Mouse (Mus musculus) intestine, postnatal 0 days (tissue): ENCODE results near the gene Aco2. TPM values are rescaled to one million over a fixed set of nuclear protein-coding genes. Genes with fewer than 3 reads are reported as not detected.

Experiments used
- ATAC-seq: fragments of 200-750 bp; cut with Nextera tagmentation; 2 replicates; pipeline ENCODE4 v1.8.0; 2017; ENCODE audit warnings: mild to moderate bottlenecking, moderate TSS enrichment, moderate library complexity
- H3K27ac ChIP-seq: fragments of 300-500 bp; sonication (generic); 2 replicates; pipeline ENCODE4 v1.5.1; 2014; ENCODE audit warnings: mild to moderate bottlenecking, low read depth, low read length, moderate library complexity
- H3K27me3 ChIP-seq: fragments of 300-500 bp; sonication (generic); replicated peaks from 2 replicates; pipeline ENCODE4 v1.6.1; 2014; ENCODE audit warnings: low read length, mixed read lengths; ENCODE audit not compliant: control insufficient read depth, insufficient read depth
- H3K36me3 ChIP-seq: fragments of 300-500 bp; sonication (generic); 2 replicates; pipeline ENCODE4 v1.6.1; 2014; ENCODE audit warnings: mild to moderate bottlenecking, moderate library complexity; ENCODE audit not compliant: control insufficient read depth, insufficient read depth
- H3K4me1 ChIP-seq: fragments of 300-500 bp; sonication (generic); replicated peaks from 2 replicates; pipeline ENCODE4 v1.6.1; 2014; ENCODE audit warnings: antibody characterized with exemption, low read length, mixed read lengths; ENCODE audit not compliant: control insufficient read depth, insufficient read depth
- H3K4me2 ChIP-seq: fragments of 300-500 bp; sonication (generic); replicated peaks from 2 replicates; pipeline ENCODE4 v1.6.1; 2014; ENCODE audit warnings: low read depth, mild to moderate bottlenecking, moderate library complexity
- H3K4me3 ChIP-seq: fragments of 300-500 bp; sonication (generic); 2 replicates; pipeline ENCODE4 v1.5.1; 2014; ENCODE audit warnings: low read depth, low read length
- H3K9ac ChIP-seq: fragments of 300-500 bp; sonication (generic); 2 replicates; pipeline ENCODE4 v1.6.1; 2014; ENCODE audit warnings: mild to moderate bottlenecking, low read depth, low read length
- H3K9me3 ChIP-seq: fragments of 300-500 bp; sonication (generic); 2 replicates; pipeline ENCODE4 v1.6.1; 2016; ENCODE audit warnings: mixed run types; ENCODE audit not compliant: control insufficient read depth
- CTCF ChIP-seq: sonication (generic); IDR thresholded peaks from 2 replicates; pipeline ENCODE4 v1.5.1; 2016; ENCODE audit warnings: low read depth, mild to moderate bottlenecking, control low read depth, antibody characterized with exemption, moderate library complexity
- WGBS: fragments of 180-500 bp; shearing (Covaris S2); extraction: QIAGEN DNeasy Blood & Tissue Kit; methylation state at CpG from one replicate; pipeline ENCODE4 v1.1.7; 2014; 5-methylcytosine and 5-hydroxymethylcytosine counted together
- polyA plus RNA-seq: library from polyadenylated mRNA; unstranded; fragments of >200 nt; fragmentation: Nextera tagmentation; extraction: Ambion mirVana; gene quantifications from 2 replicates; pipeline ENCODE4 v1.2.1, GENCODE M21; 2015

The Aco2 gene
- polyA plus RNA-seq, 1 experiment from 2014 or later = 209 TPM

DNA sequence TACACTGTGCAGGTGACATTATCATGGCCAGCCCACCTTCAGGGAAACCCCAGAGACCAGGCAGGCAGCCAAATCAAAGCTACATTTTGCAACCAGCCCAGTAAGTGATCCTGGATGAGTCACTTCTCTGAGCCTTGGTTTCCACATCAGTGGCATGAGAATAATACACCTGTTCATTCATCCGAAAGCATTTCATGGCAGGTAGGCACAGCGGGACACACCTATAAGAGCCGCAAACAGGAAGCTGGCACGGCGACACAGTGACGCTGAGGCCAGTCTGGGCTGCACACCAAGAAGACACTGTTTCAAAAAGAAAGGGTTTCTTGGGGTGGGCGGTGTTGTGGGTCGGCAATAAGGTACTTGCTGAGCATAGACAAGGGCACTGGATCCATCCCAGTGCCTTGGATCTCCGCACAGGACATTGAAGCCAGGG, 82.1 kb downstream of the Aco2 start:
- Histone ChIP-seq H3K27ac (no peak overlapping the region), H3K9ac (no peak overlapping the region), H3K4me2 (no peak overlapping the region), H3K36me3 (peaks cover 12% of the 10 kb centered on the region; the same call in 1 of the 2 replicates), H3K4me1 (no peaks in the 10 kb centered on the region), H3K9me3 (no peaks in the 10 kb centered on the region), H3K27me3 (no peaks in the 10 kb centered on the region), H3K4me3 (no peak overlapping the region)
- WGBS = 96% methylated on average over 9 of the region's 9 CpGs
- no peak for ATAC-seq
- TF ChIP-seq CTCF = no peak

- WGBS = 95% methylated on average over 6 of the region's 6 CpGs
- Histone ChIP-seq H3K27ac (no peak overlapping the region), H3K36me3 (peaks cover 12% of the 10 kb centered on the region; the same call in 1 of the 2 replicates), H3K4me2 (no peak overlapping the region), H3K4me3 (no peak overlapping the region), H3K9me3 (no peaks in the 10 kb centered on the region), H3K4me1 (no peaks in the 10 kb centered on the region), H3K27me3 (no peaks in the 10 kb centered on the region), H3K9ac (no peak overlapping the region)
- TF ChIP-seq CTCF = no peak
- no peak for ATAC-seq
Observed at GRCm38 (mm10) chr15:81954716-81955115, 82.6 kb downstream of the Aco2 start.

DNA sequence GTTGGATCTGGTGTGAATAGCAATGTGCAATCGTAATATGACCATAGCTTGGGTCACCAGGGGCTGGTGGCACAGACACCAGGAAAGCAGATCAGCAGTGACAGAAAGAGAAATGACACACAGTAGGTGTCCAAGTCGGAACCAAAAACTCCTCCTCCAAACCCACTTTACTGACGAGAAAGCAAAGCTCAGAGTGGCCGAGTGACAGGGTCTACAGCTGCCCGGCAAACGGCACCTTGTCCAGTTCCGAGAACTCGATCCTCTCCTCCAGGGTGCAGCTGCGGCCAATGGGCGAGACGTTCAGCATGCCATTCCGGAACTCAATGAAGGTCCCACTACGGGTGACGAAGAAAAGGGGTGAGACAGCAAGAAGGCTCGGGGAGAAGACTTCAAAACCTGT, 83.3 kb downstream of the Aco2 start:
- no peak overlapping the region for H3K27ac ChIP-seq
- peaks cover 12% of the 10 kb centered on the region; the same call in 1 of the 2 replicates for H3K36me3 ChIP-seq
- H3K4me1 ChIP-seq = no peaks in the 10 kb centered on the region
- no peak overlapping the region for H3K9ac ChIP-seq
- 96% methylated on average over 15 of the region's 15 CpGs for WGBS
- no peak for TF ChIP-seq CTCF
- H3K4me3 ChIP-seq = no peak overlapping the region
- no peaks in the 10 kb centered on the region for H3K27me3 ChIP-seq
- no peak for ATAC-seq
- H3K9me3 ChIP-seq = no peaks in the 10 kb centered on the region
- no peak overlapping the region for H3K4me2 ChIP-seq

GRCm38 (mm10) chr15:81956457-81956856, 84.3 kb downstream of the Aco2 start:
- Histone ChIP-seq H3K4me2 (no peak overlapping the region), H3K27ac (no peak overlapping the region), H3K36me3 (peaks cover 7% of the 10 kb centered on the region; the same call in 1 of the 2 replicates), H3K4me1 (no peaks in the 10 kb centered on the region), H3K27me3 (no peaks in the 10 kb centered on the region), H3K9me3 (no peaks in the 10 kb centered on the region), H3K4me3 (no peak overlapping the region), H3K9ac (no peak overlapping the region)
- WGBS = 60% methylated on average over 8 of the region's 8 CpGs
- TF ChIP-seq CTCF = peak; percentile 92
- no peak for ATAC-seq

DNA sequence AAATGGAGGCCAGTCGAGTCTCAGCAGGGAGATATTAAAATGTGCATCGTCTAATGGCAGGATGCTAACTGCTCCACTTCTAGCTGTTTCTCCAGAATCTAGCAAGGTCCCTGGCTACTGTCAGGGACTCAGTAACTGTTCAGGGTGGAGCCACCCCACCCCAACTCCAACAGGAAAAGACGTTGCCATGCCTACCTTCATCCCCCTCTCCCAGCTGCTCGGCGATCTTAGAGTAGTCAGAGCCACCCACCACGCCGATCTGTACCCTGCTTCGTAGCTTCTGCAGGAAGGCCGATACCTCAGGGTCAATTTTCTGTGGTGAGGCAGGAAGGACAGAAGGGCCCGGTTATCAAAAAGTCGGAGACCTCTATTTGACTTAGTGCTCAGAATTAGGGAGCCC, 85.5 kb downstream of the Aco2 start:
- no peaks in the 10 kb centered on the region for H3K9me3 ChIP-seq
- H3K9ac ChIP-seq = no peak overlapping the region
- 86% methylated on average over 11 of the region's 11 CpGs for WGBS
- no peaks in the 10 kb centered on the region for H3K4me1 ChIP-seq
- ATAC-seq = no peak
- no peak overlapping the region for H3K4me2 ChIP-seq
- H3K36me3 ChIP-seq = peaks cover 5% of the 10 kb centered on the region; the same call in 1 of the 2 replicates
- no peaks in the 10 kb centered on the region for H3K27me3 ChIP-seq
- H3K27ac ChIP-seq = no peak overlapping the region
- H3K4me3 ChIP-seq = no peak overlapping the region
- TF ChIP-seq CTCF = no peak

- Histone ChIP-seq H3K27me3 (no peaks in the 10 kb centered on the region), H3K36me3 (peaks cover 5% of the 10 kb centered on the region; the same call in 1 of the 2 replicates), H3K4me2 (no peak overlapping the region), H3K9ac (no peak overlapping the region), H3K9me3 (no peaks in the 10 kb centered on the region), H3K4me1 (no peaks in the 10 kb centered on the region), H3K27ac (no peak overlapping the region), H3K4me3 (no peak overlapping the region)
- 93% methylated on average over 3 of the region's 3 CpGs for WGBS
- TF ChIP-seq CTCF = no peak
- no peak for ATAC-seq
Observed at GRCm38 (mm10) chr15:81958906-81959305, 86.8 kb downstream of the Aco2 start.
